Mouse (Mus musculus) neural tube, embryonic 13.5 days (tissue): Measurements from ENCODE around the gene Akr1b7. TPM values are rescaled to one million over a fixed set of nuclear protein-coding genes. Genes with fewer than 3 reads are reported as not detected.

ENCODE experiments used
- ATAC-seq: fragments of 200-750 bp; cut with Nextera tagmentation; 2 replicates; pipeline ENCODE4 v1.8.0; 2017; ENCODE audit warnings: low read depth, mild to moderate bottlenecking, moderate TSS enrichment, moderate library complexity
- H3K27ac ChIP-seq: fragments of 300-500 bp; sonication (generic); replicated peaks from 2 replicates; pipeline ENCODE4 v1.5.1; 2015; ENCODE audit warnings: moderate library complexity, mild to moderate bottlenecking, inconsistent platforms
- H3K27me3 ChIP-seq: fragments of 300-500 bp; sonication (generic); 2 replicates; pipeline ENCODE4 v1.6.1; 2015; ENCODE audit warnings: mild to moderate bottlenecking, inconsistent platforms
- H3K36me3 ChIP-seq: fragments of 300-500 bp; sonication (generic); 2 replicates; pipeline ENCODE4 v1.6.1; 2015; ENCODE audit warnings: mild to moderate bottlenecking, inconsistent platforms
- H3K4me1 ChIP-seq: fragments of 300-500 bp; sonication (generic); replicated peaks from 2 replicates; pipeline ENCODE4 v1.6.1; 2015; ENCODE audit warnings: inconsistent platforms
- H3K4me2 ChIP-seq: fragments of 300-500 bp; sonication (generic); 2 replicates; pipeline ENCODE4 v1.6.1; 2015; ENCODE audit warnings: inconsistent platforms, mild to moderate bottlenecking, moderate library complexity
- H3K4me3 ChIP-seq: fragments of 300-500 bp; sonication (generic); 2 replicates; pipeline ENCODE4 v1.5.1; 2015; ENCODE audit warnings: mild to moderate bottlenecking, inconsistent platforms
- H3K9ac ChIP-seq: fragments of 300-500 bp; sonication (generic); 2 replicates; pipeline ENCODE4 v1.6.1; 2015; ENCODE audit warnings: moderate library complexity, mild to moderate bottlenecking, inconsistent platforms
- H3K9me3 ChIP-seq: fragments of 300-500 bp; sonication (generic); 2 replicates; pipeline ENCODE4 v1.6.1; 2016; ENCODE audit warnings: inconsistent platforms
- WGBS: fragments of 180-500 bp; shearing (Covaris S2); methylation state at CpG from one replicate; pipeline ENCODE4 v1.1.7; 2015; 5-methylcytosine and 5-hydroxymethylcytosine counted together
- polyA plus RNA-seq: library from polyadenylated mRNA; unstranded; fragments of >200 nt; fragmentation: Nextera tagmentation; extraction: Ambion mirVana; gene quantifications from 2 replicates; pipeline ENCODE4 v1.2.1, GENCODE M21; 2015

Gene Akr1b7
- polyA plus RNA-seq, 1 experiment from 2014 or later = not detected

DNA sequence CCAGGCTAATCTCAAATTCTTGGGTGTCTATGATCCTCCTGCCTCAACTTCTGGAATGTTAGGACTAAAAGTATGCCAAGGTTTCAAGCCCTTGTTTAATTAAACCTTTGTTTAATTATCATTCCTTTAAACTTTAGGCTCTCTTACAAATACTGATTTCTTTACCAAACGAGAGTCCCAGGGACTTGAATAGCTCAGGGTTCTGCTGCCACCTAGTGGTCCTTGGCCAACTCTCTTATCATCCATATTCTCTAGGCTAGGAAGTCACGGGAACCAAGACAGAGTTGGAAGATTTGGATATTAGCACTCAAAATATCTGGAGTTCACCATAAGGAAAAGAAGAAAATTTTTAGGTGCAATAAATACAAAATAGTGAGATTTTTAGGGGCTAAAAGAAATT lies 35.8 kb downstream of the Akr1b7 start:
- WGBS = 16% methylated on average over 2 of the region's 2 CpGs
- Histone ChIP-seq H3K27ac (no peak overlapping the region), H3K27me3 (no peaks in the 10 kb centered on the region), H3K36me3 (no peaks in the 10 kb centered on the region), H3K9ac (no peak overlapping the region), H3K4me2 (no peak overlapping the region), H3K4me3 (no peak overlapping the region), H3K4me1 (no peaks in the 10 kb centered on the region), H3K9me3 (no peaks in the 10 kb centered on the region)
- no peak for ATAC-seq

DNA sequence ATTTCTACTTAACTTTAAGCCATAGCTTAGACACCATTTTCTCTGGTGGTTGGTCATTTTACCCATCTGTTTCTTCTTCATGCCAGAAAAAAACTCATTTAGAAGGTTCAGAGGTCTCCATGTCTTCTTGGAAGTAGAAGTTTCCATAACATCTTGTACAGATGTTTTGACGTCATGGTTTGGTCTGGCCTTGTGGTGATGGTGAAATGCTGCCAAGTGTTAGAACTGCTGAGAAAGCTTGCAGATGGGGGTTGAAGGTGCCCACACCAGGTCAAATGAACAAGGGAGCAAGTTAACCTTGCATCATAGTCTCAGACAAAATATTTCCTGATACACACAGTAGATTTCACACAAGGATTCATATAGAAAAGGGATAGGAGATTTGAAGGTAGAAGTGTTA lies 36.6 kb downstream of the Akr1b7 start:
- Histone ChIP-seq H3K36me3 (no peaks in the 10 kb centered on the region), H3K9ac (no peak overlapping the region), H3K27me3 (no peaks in the 10 kb centered on the region), H3K4me2 (no peak overlapping the region), H3K4me3 (no peak overlapping the region), H3K4me1 (no peaks in the 10 kb centered on the region), H3K9me3 (no peaks in the 10 kb centered on the region), H3K27ac (no peak overlapping the region)
- 81% methylated on average over 1 of the region's 1 CpGs for WGBS
- no peak for ATAC-seq

DNA sequence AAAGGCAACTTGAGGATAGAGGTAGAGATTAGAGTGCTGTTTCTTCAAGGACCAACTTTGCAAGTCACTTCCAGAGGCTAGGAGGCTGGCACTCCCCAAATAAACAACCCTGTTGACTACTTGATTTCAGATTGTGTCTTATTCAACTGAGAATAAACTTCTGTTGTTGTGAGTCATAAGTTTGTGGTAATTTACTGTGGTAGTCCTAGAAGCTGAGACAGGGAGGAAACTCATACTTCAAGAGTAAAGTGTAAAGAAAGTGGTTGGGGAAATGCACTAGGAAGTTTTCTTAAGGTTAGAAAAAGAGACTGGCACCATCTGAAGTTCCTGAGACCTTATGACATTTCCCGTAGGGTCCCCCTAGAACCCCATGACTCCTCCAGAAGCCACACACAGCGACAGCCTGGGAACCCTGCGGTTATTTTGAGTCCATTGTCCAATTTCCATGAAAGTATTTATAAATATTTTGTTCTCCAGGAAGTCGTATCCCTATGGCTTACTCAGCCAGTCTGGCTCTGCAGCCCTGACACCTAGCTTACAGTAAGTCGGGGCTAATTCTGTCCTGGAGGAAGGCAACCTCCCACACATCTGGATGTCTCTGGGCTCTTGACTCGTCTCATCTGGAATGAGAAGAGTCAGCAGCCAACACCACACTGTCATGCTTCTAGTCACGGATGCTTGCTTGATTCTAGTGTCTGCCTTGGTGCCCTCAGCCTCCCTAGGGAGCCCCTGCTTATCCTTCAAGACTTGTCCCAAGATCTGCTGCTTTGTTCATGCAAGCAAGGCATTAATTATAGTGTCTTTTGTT lies 41.0 kb downstream of the Akr1b7 start:
- H3K9me3 ChIP-seq = no peaks in the 10 kb centered on the region
- no peak overlapping the region for H3K9ac ChIP-seq
- no peak for ATAC-seq
- H3K36me3 ChIP-seq = no peaks in the 10 kb centered on the region
- no peaks in the 10 kb centered on the region for H3K27me3 ChIP-seq
- H3K4me3 ChIP-seq = no peak overlapping the region
- H3K4me2 ChIP-seq = no peak overlapping the region
- H3K4me1 ChIP-seq = no peaks in the 10 kb centered on the region
- no peak overlapping the region for H3K27ac ChIP-seq
- 72% methylated on average over 7 of the region's 7 CpGs for WGBS

DNA sequence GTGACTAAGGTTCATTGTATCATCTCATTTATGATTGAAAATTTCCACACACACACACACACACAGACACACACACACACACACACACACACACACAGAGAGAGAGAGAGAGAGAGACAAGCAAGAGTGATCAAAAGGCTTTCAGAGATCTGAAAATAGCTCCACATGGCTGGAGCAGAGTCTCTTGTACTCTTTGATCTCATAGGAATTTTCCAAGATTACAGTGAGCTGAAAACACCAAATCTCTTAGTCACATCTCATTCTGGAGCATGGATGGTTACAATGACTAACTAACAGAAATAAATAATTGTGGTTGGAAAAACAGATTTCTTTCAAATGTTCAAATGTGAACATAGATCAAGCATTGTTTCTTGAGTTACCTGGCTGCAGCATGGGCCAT lies 47.3 kb downstream of the Akr1b7 start:
- Histone ChIP-seq H3K36me3 (no peaks in the 10 kb centered on the region), H3K27ac (no peak overlapping the region), H3K27me3 (no peaks in the 10 kb centered on the region), H3K4me2 (no peak overlapping the region), H3K4me3 (no peak overlapping the region), H3K9me3 (no peaks in the 10 kb centered on the region), H3K9ac (no peak overlapping the region), H3K4me1 (no peaks in the 10 kb centered on the region)
- ATAC-seq = no peak

DNA sequence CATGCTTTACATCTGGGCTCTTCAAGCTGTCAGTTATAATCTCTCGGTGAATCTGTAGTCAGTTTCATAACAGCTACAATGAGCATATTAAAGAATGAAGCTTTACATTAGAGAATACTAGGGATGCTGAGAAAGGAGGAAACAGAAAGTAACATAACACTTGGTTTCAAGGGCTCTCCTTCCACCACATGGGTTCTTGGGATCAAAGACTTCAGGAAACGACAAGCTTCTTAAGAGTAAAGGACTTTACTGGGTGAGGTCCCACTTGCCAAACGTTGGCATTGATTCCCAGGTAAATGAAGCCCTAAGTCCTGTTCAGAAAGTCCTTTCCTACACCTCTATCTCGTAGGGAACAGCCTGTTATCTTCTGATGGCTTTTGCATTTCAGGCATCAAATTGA lies 48.5 kb downstream of the Akr1b7 start:
- H3K4me2 ChIP-seq = no peak overlapping the region
- H3K9ac ChIP-seq = no peak overlapping the region
- no peaks in the 10 kb centered on the region for H3K4me1 ChIP-seq
- no peak for ATAC-seq
- 63% methylated on average over 4 of the region's 4 CpGs for WGBS
- no peaks in the 10 kb centered on the region for H3K9me3 ChIP-seq
- no peaks in the 10 kb centered on the region for H3K36me3 ChIP-seq
- no peaks in the 10 kb centered on the region for H3K27me3 ChIP-seq
- no peak overlapping the region for H3K27ac ChIP-seq
- no peak overlapping the region for H3K4me3 ChIP-seq

DNA sequence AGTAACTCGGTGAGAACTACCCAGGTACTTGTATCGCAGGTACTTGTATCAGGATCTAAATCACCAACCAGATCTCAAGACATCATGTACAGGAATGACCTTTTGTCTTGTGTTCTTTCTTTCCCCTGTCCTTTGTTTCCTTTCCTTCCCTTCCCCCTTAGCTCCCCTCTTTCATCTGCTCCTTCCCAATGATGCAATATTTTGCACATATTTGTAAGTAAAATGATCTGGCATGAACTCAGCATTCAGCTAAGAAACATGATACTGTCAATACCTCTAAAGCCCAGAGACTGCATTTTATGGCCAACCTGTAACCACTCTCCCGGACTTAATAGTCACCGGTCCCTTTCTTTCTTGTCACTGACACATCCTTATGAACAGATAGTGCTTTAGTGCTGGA lies 51.4 kb downstream of the Akr1b7 start:
- Histone ChIP-seq H3K4me2 (no peak overlapping the region), H3K9ac (no peak overlapping the region), H3K27ac (no peak overlapping the region), H3K27me3 (no peaks in the 10 kb centered on the region), H3K4me3 (no peak overlapping the region), H3K4me1 (no peaks in the 10 kb centered on the region), H3K36me3 (no peaks in the 10 kb centered on the region), H3K9me3 (no peaks in the 10 kb centered on the region)
- WGBS = 92% methylated on average over 4 of the region's 4 CpGs
- no peak for ATAC-seq

DNA sequence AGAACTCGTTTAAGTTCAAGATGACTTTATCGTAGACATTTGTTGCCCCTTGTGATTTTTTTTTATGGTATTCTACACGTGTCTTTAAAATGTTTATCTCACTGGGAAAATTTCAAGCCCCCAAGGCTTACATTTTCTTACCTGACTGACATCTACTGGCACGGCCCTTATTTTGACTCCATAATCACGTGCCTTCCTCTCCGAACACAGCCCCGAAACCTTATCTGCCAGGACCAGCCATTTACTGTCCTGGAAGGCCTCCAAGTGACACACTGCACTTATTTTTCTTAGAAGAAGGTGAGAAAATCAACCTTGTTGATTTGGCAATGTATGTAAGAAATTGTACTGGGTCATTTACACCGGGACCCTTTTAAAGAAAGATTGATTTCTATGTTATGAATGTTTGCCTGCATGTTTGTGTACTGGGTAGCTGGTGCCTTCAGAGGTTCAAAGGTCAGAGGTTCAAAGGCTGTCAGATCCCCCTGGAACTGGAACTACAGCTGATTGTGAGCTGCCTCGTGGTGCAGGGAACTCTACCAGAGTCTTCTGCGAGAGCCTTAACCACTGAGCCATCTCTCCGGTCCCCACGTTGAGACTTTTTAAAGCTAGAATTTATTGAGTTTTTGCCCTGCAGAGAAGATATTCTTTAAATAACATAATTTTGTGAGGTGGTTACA lies 59.4 kb downstream of the Akr1b7 start:
- 86% methylated on average over 12 of the region's 12 CpGs for WGBS
- no peak overlapping the region for H3K9ac ChIP-seq
- H3K27ac ChIP-seq = no peak overlapping the region
- H3K9me3 ChIP-seq = no peaks in the 10 kb centered on the region
- H3K36me3 ChIP-seq = no peaks in the 10 kb centered on the region
- no peak for ATAC-seq
- no peaks in the 10 kb centered on the region for H3K27me3 ChIP-seq
- H3K4me1 ChIP-seq = peaks cover 7% of the 10 kb centered on the region
- H3K4me2 ChIP-seq = no peak overlapping the region
- no peak overlapping the region for H3K4me3 ChIP-seq

Other genes starting within 250 kb of the Akr1b7 start
- 34.1 and 37.8 TPM in 2 replicates for gene Slc35b4, start 235.2 kb upstream of the Akr1b7 start, polyA plus RNA-seq
- 103 and 109 TPM in 2 replicates for gene Akr1b3, start 94.9 kb upstream of the Akr1b7 start, polyA plus RNA-seq
- 11.3 and 14.4 TPM in 2 replicates for gene Akr1b8, start 58.2 kb upstream of the Akr1b7 start, polyA plus RNA-seq
- gene Akr1b10, start 28.1 kb upstream of the Akr1b7 start, polyA plus RNA-seq = 9.1 and 10.9 TPM in 2 replicates
- gene Bpgm, start 63.9 kb downstream of the Akr1b7 start, polyA plus RNA-seq = 74.0 and 75.0 TPM in 2 replicates
- gene Cald1, start 186.2 kb downstream of the Akr1b7 start, polyA plus RNA-seq = 92.0 and 96.2 TPM in 2 replicates